Mouse (Mus musculus): Measurements from ENCODE around the gene Scube1. TPM values are rescaled to one million over a fixed set of nuclear protein-coding genes. Genes with fewer than 3 reads are reported as not detected.
A peak's percentile ranks its signal among the peaks of the same experiment; 100 is the strongest.

Gene Scube1
- total and polyA plus RNA-seq, 2 experiments from 2014 or later, result 3.3 to 13.4 TPM

DNA sequence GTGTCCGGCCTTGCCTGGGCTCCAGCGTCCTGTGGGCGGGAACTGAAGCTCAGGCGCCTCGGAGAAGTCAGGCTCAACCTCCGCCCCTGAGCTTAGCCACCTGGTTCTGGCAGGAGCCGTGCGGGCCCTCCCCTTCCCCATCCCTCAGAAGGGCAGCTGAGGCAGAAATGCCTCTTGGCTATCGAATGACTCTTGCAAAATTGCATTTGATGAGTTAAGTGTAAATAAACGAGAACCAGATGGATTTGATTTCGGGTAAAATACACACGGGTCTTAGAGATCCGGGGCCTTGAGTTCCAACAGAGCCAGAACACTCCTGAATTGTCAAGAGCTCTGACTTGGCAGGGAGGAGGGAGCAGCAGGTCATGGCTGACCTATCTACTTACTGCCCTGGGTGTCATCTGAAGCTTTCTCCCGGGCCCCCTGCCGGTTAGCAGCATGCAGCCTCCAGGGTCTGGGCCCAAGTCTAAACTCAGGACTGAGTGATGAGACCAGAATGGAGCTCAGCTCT is 41.7 kb downstream of the Scube1 start:
- TF ChIP-seq CTCF (IDR thresholded peaks at IDR 0.05; ENCODE audit: low read depth), result no peak
- Histone ChIP-seq H3K27me3 (ENCODE audit: insufficient read depth, low read length) (no peaks in the 10 kb centered on the region), H3K36me3 (ENCODE audit: insufficient read depth, low read length) (no peaks in the 10 kb centered on the region), H3K9me3 (ENCODE audit: low read length) (no peaks in the 10 kb centered on the region), H3K4me2 (ENCODE audit: low read depth, low read length) (no peak overlapping the region), H3K4me3 (ENCODE audit: low read length) (no peak overlapping the region), H3K27ac (no peak overlapping the region), H3K4me1 (ENCODE audit: insufficient read depth, low read length) (no peaks in the 10 kb centered on the region; the same call in 1 of the 2 replicates), H3K9ac (replicated peaks; ENCODE audit: low read length) (no peak overlapping the region)
- ATAC-seq (no peak), DNase-seq (ENCODE audit: low spot score) (no peak)
- 67% methylated on average over 15 of the region's 15 CpGs for WGBS

DNA sequence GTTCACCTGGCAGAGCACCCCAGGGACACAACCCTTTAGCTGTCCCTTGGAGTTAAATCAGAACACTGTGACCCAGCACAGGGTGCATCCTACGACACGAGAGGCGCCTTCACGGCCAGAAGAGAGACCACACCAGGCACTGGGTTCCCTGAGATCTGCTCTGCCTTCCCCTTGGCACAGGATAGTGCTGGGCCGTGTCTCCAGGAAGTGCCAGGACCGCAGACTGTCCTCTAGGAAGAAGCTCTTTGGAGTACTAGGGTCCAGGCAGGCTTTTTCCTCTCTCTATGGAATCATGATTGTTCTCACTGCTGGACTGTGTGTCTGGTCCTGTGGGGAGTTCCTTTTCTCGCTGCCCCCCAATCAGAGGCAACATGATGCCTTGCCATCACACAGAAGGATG is 44.5 kb downstream of the Scube1 start:
- H3K9ac ChIP-seq (replicated peaks; ENCODE audit: low read length), result no peak overlapping the region
- H3K4me3 ChIP-seq (ENCODE audit: low read length), result no peak overlapping the region
- H3K4me2 ChIP-seq (ENCODE audit: low read depth, low read length), result no peak overlapping the region
- no peak overlapping the region for H3K27ac ChIP-seq
- ATAC-seq, result no peak
- no peak for TF ChIP-seq CTCF (IDR thresholded peaks at IDR 0.05; ENCODE audit: low read depth)
- no peaks in the 10 kb centered on the region for H3K9me3 ChIP-seq (ENCODE audit: low read length)
- H3K36me3 ChIP-seq (ENCODE audit: insufficient read depth, low read length), result no peaks in the 10 kb centered on the region
- no peaks in the 10 kb centered on the region for H3K27me3 ChIP-seq (ENCODE audit: insufficient read depth, low read length)
- no peak for DNase-seq (ENCODE audit: low spot score)
- no peaks in the 10 kb centered on the region; the same call in 1 of the 2 replicates for H3K4me1 ChIP-seq (ENCODE audit: insufficient read depth, low read length)
- WGBS, result 84% methylated on average over 7 of the region's 7 CpGs

DNA sequence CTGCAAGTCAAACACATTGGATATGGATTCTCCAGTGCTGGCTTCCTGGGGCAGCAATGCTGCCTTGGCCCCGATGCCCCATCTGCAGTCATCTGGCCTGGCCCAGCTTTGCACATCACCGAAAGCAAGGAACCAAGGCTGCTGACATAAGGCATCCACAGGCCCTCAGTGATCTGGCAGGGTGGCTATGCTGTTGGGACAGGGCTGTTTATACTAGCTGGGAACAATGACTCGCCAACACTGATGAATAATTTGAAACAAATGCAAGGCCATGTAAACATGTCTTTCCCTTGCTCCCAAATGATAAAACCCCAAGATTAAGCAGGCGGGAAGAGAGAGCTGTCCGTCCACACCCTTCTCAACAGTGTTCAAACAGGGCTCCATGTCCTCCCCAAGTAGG is 45.1 kb downstream of the Scube1 start:
- no peaks in the 10 kb centered on the region for H3K27me3 ChIP-seq (ENCODE audit: insufficient read depth, low read length)
- WGBS, result 89% methylated on average over 5 of the region's 5 CpGs
- ATAC-seq (no peak), DNase-seq (ENCODE audit: low spot score) (no peak)
- no peak overlapping the region for H3K27ac ChIP-seq
- H3K4me3 ChIP-seq (ENCODE audit: low read length), result no peak overlapping the region
- TF ChIP-seq CTCF (IDR thresholded peaks at IDR 0.05; ENCODE audit: low read depth), result no peak
- no peaks in the 10 kb centered on the region for H3K36me3 ChIP-seq (ENCODE audit: insufficient read depth, low read length)
- no peak overlapping the region for H3K4me2 ChIP-seq (ENCODE audit: low read depth, low read length)
- H3K9me3 ChIP-seq (ENCODE audit: low read length), result no peaks in the 10 kb centered on the region
- H3K4me1 ChIP-seq (ENCODE audit: insufficient read depth, low read length), result no peaks in the 10 kb centered on the region; the same call in 1 of the 2 replicates
- H3K9ac ChIP-seq (replicated peaks; ENCODE audit: low read length), result no peak overlapping the region

DNA sequence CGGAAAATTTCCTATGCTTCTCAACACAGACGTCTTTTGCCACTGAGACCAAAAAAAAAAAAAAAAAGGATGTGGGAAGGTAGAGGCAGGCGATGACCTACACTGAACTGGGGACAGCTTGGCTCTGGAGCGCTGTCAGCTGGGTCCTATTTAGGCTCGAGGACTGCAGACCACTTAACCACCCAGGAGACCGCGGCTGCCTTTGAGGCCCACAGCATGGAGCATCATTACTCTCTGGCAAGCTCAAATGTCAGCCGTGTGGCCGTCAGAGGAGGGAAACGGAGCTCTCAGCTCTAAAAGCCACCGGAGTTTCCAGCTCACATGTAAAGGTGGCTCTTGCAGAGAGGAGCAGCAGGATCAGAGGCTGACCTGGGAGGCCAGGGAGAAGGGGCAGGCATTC is 46.2 kb downstream of the Scube1 start:
- H3K9ac ChIP-seq (replicated peaks; ENCODE audit: low read length), result 0 out of 2 replicates have a peak overlapping the region, but pooled peaks have one; percentile 21
- H3K4me1 ChIP-seq (ENCODE audit: insufficient read depth, low read length), result no peaks in the 10 kb centered on the region; the same call in 1 of the 2 replicates
- TF ChIP-seq CTCF (IDR thresholded peaks at IDR 0.05; ENCODE audit: low read depth), result no peak
- WGBS, result 10% methylated on average over 11 of the region's 11 CpGs
- H3K4me2 ChIP-seq (ENCODE audit: low read depth, low read length), result no peak overlapping the region
- no peaks in the 10 kb centered on the region for H3K9me3 ChIP-seq (ENCODE audit: low read length)
- DNase-seq (ENCODE audit: low spot score), result peak; percentile 45
- no peaks in the 10 kb centered on the region for H3K27me3 ChIP-seq (ENCODE audit: insufficient read depth, low read length)
- ATAC-seq, result no peak
- H3K4me3 ChIP-seq (ENCODE audit: low read length), result no peak overlapping the region
- no peaks in the 10 kb centered on the region for H3K36me3 ChIP-seq (ENCODE audit: insufficient read depth, low read length)
- H3K27ac ChIP-seq, result no peak overlapping the region

DNA sequence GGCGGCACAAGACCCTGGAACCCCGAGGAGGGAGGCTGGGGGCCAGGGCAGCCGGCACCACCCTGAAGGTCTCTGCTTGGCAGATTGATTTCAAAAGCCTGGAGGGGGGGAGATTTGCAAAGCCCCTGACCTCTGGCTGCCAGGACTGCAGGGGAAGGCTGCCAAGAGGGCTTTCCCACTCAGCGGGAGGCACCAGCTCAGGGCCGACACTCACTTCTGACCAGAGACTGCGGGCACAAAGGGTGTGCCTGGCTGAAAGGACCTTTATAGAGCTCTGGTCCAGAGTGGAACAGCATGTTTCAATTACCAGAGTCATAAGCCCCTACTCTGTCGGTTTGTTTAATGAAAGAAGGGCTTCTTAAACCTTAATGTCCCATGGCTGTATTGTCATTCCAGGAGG is 46.7 kb downstream of the Scube1 start:
- WGBS, result 24% methylated on average over 7 of the region's 7 CpGs
- no peak overlapping the region for H3K9ac ChIP-seq (replicated peaks; ENCODE audit: low read length)
- peak; percentile 40; the same call in 1 of the 2 replicates for ATAC-seq

DNA sequence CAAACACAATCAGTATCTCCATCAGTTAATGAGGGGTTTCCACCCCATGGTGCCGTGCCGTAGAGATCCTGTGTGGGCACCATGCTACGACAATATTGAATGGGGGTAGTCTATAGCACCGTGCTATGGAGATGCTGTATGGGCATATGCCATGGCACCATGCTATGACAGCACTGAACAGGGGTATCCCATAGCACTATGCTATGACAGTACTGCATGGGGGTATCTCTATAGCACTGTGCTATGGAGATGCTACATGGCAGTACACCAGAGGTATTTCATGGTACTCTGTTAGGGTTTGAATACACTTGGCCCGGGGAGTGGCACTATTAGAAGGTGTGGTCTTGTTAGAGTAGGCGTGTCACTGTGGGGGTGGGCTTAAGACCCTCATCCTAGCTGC is 47.7 kb downstream of the Scube1 start:
- Histone ChIP-seq H3K9ac (replicated peaks; ENCODE audit: low read length) (no peak overlapping the region), H3K4me1 (ENCODE audit: insufficient read depth, low read length) (no peaks in the 10 kb centered on the region; the same call in 1 of the 2 replicates), H3K27ac (no peak overlapping the region), H3K4me3 (ENCODE audit: low read length) (no peak overlapping the region), H3K9me3 (ENCODE audit: low read length) (no peaks in the 10 kb centered on the region), H3K4me2 (ENCODE audit: low read depth, low read length) (no peak overlapping the region), H3K27me3 (ENCODE audit: insufficient read depth, low read length) (no peaks in the 10 kb centered on the region), H3K36me3 (ENCODE audit: insufficient read depth, low read length) (no peaks in the 10 kb centered on the region)
- no peak for ATAC-seq
- no peak for DNase-seq (ENCODE audit: low spot score)
- WGBS, result 94% methylated on average over 6 of the region's 6 CpGs
- no peak for TF ChIP-seq CTCF (IDR thresholded peaks at IDR 0.05; ENCODE audit: low read depth)

More for the DNA sequence above, 46.7 kb downstream of the Scube1 start:
- no peaks in the 10 kb centered on the region; the same call in 1 of the 2 replicates for H3K4me1 ChIP-seq (ENCODE audit: insufficient read depth, low read length)
- H3K27me3 ChIP-seq (ENCODE audit: insufficient read depth, low read length), result no peaks in the 10 kb centered on the region
- H3K27ac ChIP-seq, result no peak overlapping the region
- no peak overlapping the region for H3K4me3 ChIP-seq (ENCODE audit: low read length)
- DNase-seq (ENCODE audit: low spot score), result peak; percentile 69
- no peak for TF ChIP-seq CTCF (IDR thresholded peaks at IDR 0.05; ENCODE audit: low read depth)
- H3K4me2 ChIP-seq (ENCODE audit: low read depth, low read length), result no peak overlapping the region
- no peaks in the 10 kb centered on the region for H3K36me3 ChIP-seq (ENCODE audit: insufficient read depth, low read length)
- H3K9me3 ChIP-seq (ENCODE audit: low read length), result no peaks in the 10 kb centered on the region

DNA sequence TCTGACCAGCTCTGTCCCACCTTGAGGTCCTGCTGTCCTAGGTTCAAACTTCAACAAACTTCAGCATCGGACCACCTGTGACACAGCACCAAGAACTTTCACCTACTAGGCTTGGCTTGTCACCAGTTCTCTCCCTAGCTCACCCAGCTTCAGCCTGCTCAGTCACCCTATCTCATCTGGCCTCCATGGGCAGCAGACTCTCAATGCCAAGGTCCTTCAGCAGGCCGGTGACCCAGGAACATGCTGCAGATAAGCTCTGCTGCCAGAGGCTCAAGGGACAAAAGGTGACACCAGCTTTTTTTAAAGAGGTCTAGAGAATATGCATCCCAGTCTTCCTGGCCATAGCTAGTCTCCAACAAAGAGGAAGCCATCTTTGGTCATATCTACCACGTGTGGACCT is 48.5 kb downstream of the Scube1 start:
- H3K36me3 ChIP-seq (ENCODE audit: insufficient read depth, low read length), result no peaks in the 10 kb centered on the region
- no peak overlapping the region for H3K4me2 ChIP-seq (ENCODE audit: low read depth, low read length)
- no peaks in the 10 kb centered on the region for H3K9me3 ChIP-seq (ENCODE audit: low read length)
- no peaks in the 10 kb centered on the region for H3K27me3 ChIP-seq (ENCODE audit: insufficient read depth, low read length)
- DNase-seq (ENCODE audit: low spot score) (no peak), ATAC-seq (no peak)
- WGBS, result 94% methylated on average over 3 of the region's 3 CpGs
- no peak overlapping the region for H3K4me3 ChIP-seq (ENCODE audit: low read length)
- TF ChIP-seq CTCF (IDR thresholded peaks at IDR 0.05; ENCODE audit: low read depth), result no peak
- H3K27ac ChIP-seq, result no peak overlapping the region
- no peaks in the 10 kb centered on the region; the same call in 1 of the 2 replicates for H3K4me1 ChIP-seq (ENCODE audit: insufficient read depth, low read length)
- H3K9ac ChIP-seq (replicated peaks; ENCODE audit: low read length), result no peak overlapping the region

Measured in hindbrain, postnatal 0 days (tissue).